Mouse (Mus musculus) kidney, adult 2 months (tissue): ENCODE measurements around the gene Pde4d.

ENCODE experiments used
- CTCF ChIP-seq: fragments of 200-500 bp; conservative IDR thresholded peaks from 2 replicates; pipeline ENCODE4 v1.5.1; 2011; ENCODE audit warnings: low read depth, mild to moderate bottlenecking, control low read depth, low read length, moderate library complexity, mixed read lengths; ENCODE audit not compliant: insufficient read depth, insufficient read length
- POLR2A ChIP-seq: fragments of 200-500 bp; IDR thresholded peaks from one replicate; pipeline ENCODE4 v1.6.1; 2011; ENCODE audit warnings: low read depth, low read length, control low read depth

DNA sequence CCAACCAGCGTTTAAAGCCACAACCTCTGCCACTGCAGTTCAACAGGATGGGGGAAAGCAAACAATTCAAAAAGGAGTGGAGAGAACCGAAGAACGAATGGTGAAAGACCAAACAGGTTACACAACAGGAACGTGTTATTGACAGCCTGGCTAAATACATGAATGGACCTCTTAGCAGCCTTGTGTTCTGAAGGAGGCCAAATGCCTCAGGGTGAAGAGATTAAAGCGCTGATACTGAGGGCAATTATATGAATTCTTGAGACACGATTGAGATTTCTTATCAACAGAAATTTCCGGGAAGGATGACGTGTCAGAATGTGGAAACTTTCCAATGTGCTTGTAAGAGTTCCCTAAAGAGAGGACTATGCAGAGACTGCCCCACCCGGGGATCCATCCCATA lies 865.9 kb downstream of the Pde4d start:
- TF ChIP-seq CTCF (no peak), POLR2A (no peak)
